Mouse (Mus musculus): ENCODE results near the gene Prr19. TPM values are rescaled to one million over a fixed set of nuclear protein-coding genes. Genes with fewer than 3 reads are reported as not detected.

Prr19 gene
- polyA plus RNA-seq, 1 experiment from 2014 or later: 2.3 TPM

- Histone ChIP-seq H3K9me3 (no peaks in the 10 kb centered on the region), H3K36me3 (peaks cover 38% of the 10 kb centered on the region), H3K4me2 (peak overlapping the region; percentile 83), H3K27me3 (peaks cover 5% of the 10 kb centered on the region; the same call in 1 of the 2 replicates), H3K9ac (peak overlapping the region; percentile 88), H3K27ac (peak overlapping the region; percentile 6; the same call in 1 of the 2 replicates), H3K4me3 (peak overlapping the region; percentile 76), H3K4me1 (replicated peaks) (peaks cover 54% of the 10 kb centered on the region)
- WGBS: 84% methylated on average over 8 of the region's 8 CpGs
- no peak for ATAC-seq (ENCODE audit: low FRiP score)
These were observed 31.5 kb upstream of the Prr19 start for GRCm38 (mm10) chr7:25269545-25270271.

GRCm38 (mm10) chr7:25270652-25271633, 30.3 kb upstream of the Prr19 start:
- no peak for ATAC-seq (ENCODE audit: low FRiP score)
- H3K4me2 ChIP-seq: peak overlapping the region; percentile 83

GRCm38 (mm10) chr7:25271651-25272444, 29.4 kb upstream of the Prr19 start:
- Histone ChIP-seq H3K4me2 (no peak overlapping the region), H3K9me3 (no peaks in the 10 kb centered on the region), H3K9ac (no peak overlapping the region), H3K27me3 (no peaks in the 10 kb centered on the region), H3K4me1 (replicated peaks) (peaks cover 72% of the 10 kb centered on the region), H3K36me3 (peaks cover 40% of the 10 kb centered on the region), H3K4me3 (no peak overlapping the region), H3K27ac (no peak overlapping the region)
- no peak for ATAC-seq (ENCODE audit: low FRiP score)
- 84% methylated on average over 29 of the region's 30 CpGs for WGBS

More at GRCm38 (mm10) chr7:25270652-25271633, 30.3 kb upstream of the Prr19 start:
- WGBS: 90% methylated on average over 35 of the region's 35 CpGs
- Histone ChIP-seq H3K4me1 (replicated peaks) (peaks cover 67% of the 10 kb centered on the region), H3K27ac (no peak overlapping the region), H3K9ac (0 out of 2 replicates have a peak overlapping the region, but pooled peaks have one; percentile 88), H3K36me3 (peaks cover 40% of the 10 kb centered on the region), H3K9me3 (no peaks in the 10 kb centered on the region), H3K4me3 (no peak overlapping the region), H3K27me3 (no peaks in the 10 kb centered on the region)

GRCm38 (mm10) chr7:25272445-25273258, 28.6 kb upstream of the Prr19 start:
- ATAC-seq (ENCODE audit: low FRiP score): no peak
- H3K9me3 ChIP-seq: no peaks in the 10 kb centered on the region
- no peak overlapping the region for H3K4me3 ChIP-seq
- 89% methylated on average over 38 of the region's 38 CpGs for WGBS
- H3K27ac ChIP-seq: no peak overlapping the region
- no peak overlapping the region for H3K4me2 ChIP-seq
- peak overlapping the region; percentile 60; the same call in 1 of the 2 replicates for H3K9ac ChIP-seq
- peaks cover 40% of the 10 kb centered on the region for H3K36me3 ChIP-seq
- H3K27me3 ChIP-seq: no peaks in the 10 kb centered on the region
- H3K4me1 ChIP-seq (replicated peaks): peaks cover 77% of the 10 kb centered on the region

- Histone ChIP-seq H3K27ac (no peak overlapping the region), H3K9ac (peak overlapping the region; percentile 60), H3K4me1 (replicated peaks) (peaks cover 82% of the 10 kb centered on the region), H3K9me3 (no peaks in the 10 kb centered on the region), H3K36me3 (peaks cover 40% of the 10 kb centered on the region), H3K4me3 (no peak overlapping the region; the same call in 1 of the 2 replicates), H3K4me2 (no peak overlapping the region; the same call in 1 of the 2 replicates), H3K27me3 (no peaks in the 10 kb centered on the region)
- WGBS: 90% methylated on average over 22 of the region's 22 CpGs
- no peak for ATAC-seq (ENCODE audit: low FRiP score)
These were observed 27.7 kb upstream of the Prr19 start for GRCm38 (mm10) chr7:25273259-25274241.

- Histone ChIP-seq H3K36me3 (peaks cover 40% of the 10 kb centered on the region), H3K9ac (peak overlapping the region; percentile 60), H3K27ac (peak overlapping the region; percentile 12; the same call in 1 of the 2 replicates), H3K4me3 (no peak overlapping the region), H3K4me2 (peak overlapping the region; percentile 8; the same call in 1 of the 2 replicates), H3K27me3 (no peaks in the 10 kb centered on the region), H3K9me3 (no peaks in the 10 kb centered on the region), H3K4me1 (replicated peaks) (peaks cover 76% of the 10 kb centered on the region)
- 60% methylated on average over 5 of the region's 5 CpGs for WGBS
- ATAC-seq (ENCODE audit: low FRiP score): no peak
These were observed 26.6 kb upstream of the Prr19 start for GRCm38 (mm10) chr7:25274571-25274970.

- Histone ChIP-seq H3K4me1 (replicated peaks) (peaks cover 76% of the 10 kb centered on the region), H3K9ac (peak overlapping the region; percentile 60), H3K27ac (no peak overlapping the region), H3K4me3 (no peak overlapping the region), H3K36me3 (peaks cover 40% of the 10 kb centered on the region), H3K4me2 (no peak overlapping the region), H3K9me3 (no peaks in the 10 kb centered on the region), H3K27me3 (no peaks in the 10 kb centered on the region)
- 87% methylated on average over 3 of the region's 3 CpGs for WGBS
- ATAC-seq (ENCODE audit: low FRiP score): no peak
These were observed 26.2 kb upstream of the Prr19 start for GRCm38 (mm10) chr7:25274996-25275395.

- Histone ChIP-seq H3K36me3 (peaks cover 40% of the 10 kb centered on the region), H3K4me2 (no peak overlapping the region; the same call in 1 of the 2 replicates), H3K9ac (peak overlapping the region; percentile 56), H3K27me3 (no peaks in the 10 kb centered on the region), H3K27ac (peak overlapping the region; percentile 19; the same call in 1 of the 2 replicates), H3K4me3 (no peak overlapping the region), H3K9me3 (no peaks in the 10 kb centered on the region), H3K4me1 (replicated peaks) (peaks cover 76% of the 10 kb centered on the region)
- WGBS: 64% methylated on average over 9 of the region's 9 CpGs
- ATAC-seq (ENCODE audit: low FRiP score): no peak
These were observed 25.5 kb upstream of the Prr19 start for GRCm38 (mm10) chr7:25275555-25276298.

GRCm38 (mm10) chr7:25277405-25277804, 23.8 kb upstream of the Prr19 start:
- no peak for ATAC-seq (ENCODE audit: low FRiP score)

GRCm38 (mm10) chr7:25277998-25278340, 23.2 kb upstream of the Prr19 start:
- ATAC-seq (ENCODE audit: low FRiP score): no peak
- H3K27me3 ChIP-seq: no peaks in the 10 kb centered on the region
- H3K36me3 ChIP-seq: peaks cover 18% of the 10 kb centered on the region
- H3K4me3 ChIP-seq: peak overlapping the region; percentile 69
- H3K4me1 ChIP-seq (replicated peaks): peaks cover 79% of the 10 kb centered on the region
- peak overlapping the region; percentile 92 for H3K4me2 ChIP-seq
- H3K9ac ChIP-seq: peak overlapping the region; percentile 86
- H3K27ac ChIP-seq: peak overlapping the region; percentile 100
- no peaks in the 10 kb centered on the region for H3K9me3 ChIP-seq
- 14% methylated on average over 4 of the region's 4 CpGs for WGBS

More at GRCm38 (mm10) chr7:25277405-25277804, 23.8 kb upstream of the Prr19 start:
- no peaks in the 10 kb centered on the region for H3K9me3 ChIP-seq
- H3K27ac ChIP-seq: peak overlapping the region; percentile 100
- H3K36me3 ChIP-seq: peaks cover 23% of the 10 kb centered on the region
- H3K4me3 ChIP-seq: peak overlapping the region; percentile 69; the same call in 1 of the 2 replicates
- peak overlapping the region; percentile 92 for H3K4me2 ChIP-seq
- WGBS: 90% methylated on average over 4 of the region's 4 CpGs
- H3K27me3 ChIP-seq: no peaks in the 10 kb centered on the region
- H3K9ac ChIP-seq: peak overlapping the region; percentile 86
- peaks cover 77% of the 10 kb centered on the region for H3K4me1 ChIP-seq (replicated peaks)

Measured in hindbrain, embryonic 13.5 days (tissue).